Mouse (Mus musculus): ENCODE measurements at regions not wholly inside any gene's neighbourhood (a gene's known extent, or its start where the extent isn't known, plus 50 kb on each side); places are given as distances from the start of the nearest gene placed in this dataset.
A peak's percentile ranks its signal among the peaks of the same experiment; 100 is the strongest.

DNA sequence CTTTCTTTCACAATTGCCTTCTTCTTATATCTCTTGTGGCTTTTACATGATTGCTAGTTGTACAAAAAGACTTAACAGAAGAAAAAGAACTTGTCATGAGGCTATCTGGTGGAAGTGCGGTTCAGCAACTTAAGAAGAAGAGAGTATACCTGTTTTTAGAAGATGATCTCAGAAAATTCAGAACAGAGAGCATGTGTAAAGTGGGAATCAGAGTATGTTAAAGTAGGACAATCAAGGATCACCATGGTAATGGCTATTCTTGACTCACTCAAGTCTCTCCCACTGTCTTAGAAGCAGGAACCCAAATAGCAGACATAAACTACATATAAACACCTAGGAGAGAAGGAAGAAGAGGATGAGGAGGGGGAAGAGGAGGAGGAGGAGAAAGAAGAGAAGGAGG is 857.9 kb upstream of the Nr2f1 start:
- no peak for DNase-seq (ENCODE audit: low spot score in 2 of 2)

DNA sequence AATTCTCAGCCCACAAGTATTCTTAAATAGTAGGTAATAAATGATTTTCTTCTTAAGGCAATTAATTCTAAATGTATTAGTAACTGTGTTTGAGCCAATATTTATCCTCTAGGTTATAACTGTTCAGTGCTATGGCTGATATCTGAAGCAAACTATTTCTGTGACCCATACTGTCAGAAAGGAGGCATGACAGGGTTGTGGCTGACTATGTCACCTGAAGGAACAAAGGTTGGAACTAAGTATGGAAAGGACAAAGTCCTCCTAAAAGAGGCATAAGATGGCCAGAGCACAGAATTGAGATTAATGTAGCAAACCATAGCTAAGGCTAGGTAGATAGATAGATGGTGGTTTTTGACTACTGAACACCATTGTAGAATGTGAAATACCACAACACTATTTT is 854.9 kb upstream of the Nr2f1 start:
- DNase-seq (ENCODE audit: low spot score in 2 of 2) = no peak

DNA sequence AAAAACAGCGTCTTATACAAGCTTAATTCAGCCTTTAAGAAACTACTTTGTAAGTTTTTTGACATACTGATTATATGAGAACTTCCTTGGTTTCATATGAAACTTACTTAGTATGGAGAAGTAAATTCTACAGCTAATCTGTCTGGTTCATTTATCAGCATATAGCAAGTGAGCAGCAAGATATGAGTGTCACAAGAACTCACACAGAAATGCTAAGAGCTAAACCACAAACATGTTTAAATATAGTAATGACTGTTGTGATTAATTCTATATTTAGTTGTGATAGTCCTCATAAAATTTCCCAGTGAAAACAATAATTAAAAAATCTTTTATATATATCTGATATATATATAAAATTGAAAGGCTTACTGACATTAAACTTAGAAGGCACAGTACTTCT is 853.9 kb upstream of the Nr2f1 start:
- DNase-seq (ENCODE audit: low spot score in 2 of 2) = no peak

DNA sequence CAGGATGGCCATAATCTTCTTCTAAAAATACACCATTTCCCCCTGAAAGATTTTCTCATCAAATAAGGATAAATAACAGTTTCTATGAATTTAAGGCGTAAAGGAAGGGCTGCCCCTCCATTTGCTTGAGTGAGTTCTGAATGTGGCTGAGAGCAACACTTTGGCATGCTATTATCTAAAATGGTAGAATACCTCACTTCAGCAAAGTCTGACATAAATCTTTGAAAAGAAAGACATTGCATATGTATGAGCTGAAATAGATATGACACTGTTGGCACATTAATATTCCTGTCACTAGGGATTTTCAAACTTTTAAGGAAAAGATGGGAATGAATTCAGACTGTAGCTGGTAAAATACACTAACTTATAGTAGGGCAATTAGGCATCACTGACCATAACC is 847.7 kb upstream of the Nr2f1 start:
- no peak for DNase-seq (ENCODE audit: low spot score in 2 of 2)

DNA sequence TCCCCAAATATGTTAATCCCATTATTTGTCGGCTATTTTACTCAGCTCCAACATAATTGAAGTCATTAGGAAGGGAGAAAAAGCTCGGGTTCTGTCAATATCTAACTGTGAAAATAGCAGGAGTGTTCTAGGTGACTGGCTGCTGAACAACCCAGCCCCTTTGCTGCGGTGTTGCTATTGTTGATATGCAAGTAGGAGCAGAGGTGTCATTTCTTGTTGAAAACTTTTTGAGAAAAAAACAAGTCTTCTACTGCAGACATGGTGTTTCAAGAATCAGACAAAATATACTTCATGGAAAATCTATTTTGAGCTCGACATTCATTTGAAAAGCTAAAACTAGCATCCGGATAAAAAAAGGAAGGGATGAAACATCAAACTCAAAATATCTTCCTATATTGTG is 845.1 kb upstream of the Nr2f1 start:
- DNase-seq (ENCODE audit: low spot score in 2 of 2) = no peak

DNA sequence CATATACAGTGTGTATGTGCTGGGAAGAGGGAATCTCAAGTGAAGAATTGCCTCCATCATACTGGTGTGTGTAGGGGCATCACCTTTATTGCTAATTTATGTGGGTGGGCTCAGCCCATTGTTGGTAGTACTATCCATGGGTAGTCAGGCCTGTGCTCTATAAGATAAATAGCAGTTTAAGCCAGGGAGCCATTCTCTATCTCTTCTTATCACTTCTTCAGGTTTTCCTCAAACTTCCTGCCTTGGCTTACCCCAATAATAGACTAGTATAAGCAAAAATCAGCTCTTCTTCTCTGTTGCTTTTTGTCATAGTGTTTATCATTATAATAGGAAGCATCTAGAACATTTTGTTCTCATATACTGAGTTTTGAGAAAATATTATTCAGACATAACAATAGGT is 838.3 kb upstream of the Nr2f1 start:
- DNase-seq (ENCODE audit: low spot score in 2 of 2) = no peak

DNA sequence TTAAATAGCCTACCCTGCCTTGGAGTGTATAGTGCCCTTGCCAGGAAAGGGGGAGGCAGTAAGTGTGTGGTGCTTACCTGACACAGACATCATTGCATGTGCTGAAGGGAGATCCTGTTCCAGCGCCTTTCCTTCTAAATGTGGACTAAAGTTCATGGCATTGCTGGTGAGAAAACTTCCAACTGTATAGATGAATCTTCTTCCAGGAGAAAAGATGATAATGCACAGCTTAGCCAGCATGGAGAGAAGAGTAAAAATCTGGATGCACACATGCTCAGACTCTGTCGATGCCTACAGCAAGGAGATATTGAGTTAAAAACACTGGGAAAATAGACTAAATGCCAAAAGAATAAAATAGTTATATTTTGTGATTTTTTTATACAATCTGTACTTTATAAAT is 835.7 kb upstream of the Nr2f1 start:
- DNase-seq (ENCODE audit: low spot score in 2 of 2) = no peak

DNA sequence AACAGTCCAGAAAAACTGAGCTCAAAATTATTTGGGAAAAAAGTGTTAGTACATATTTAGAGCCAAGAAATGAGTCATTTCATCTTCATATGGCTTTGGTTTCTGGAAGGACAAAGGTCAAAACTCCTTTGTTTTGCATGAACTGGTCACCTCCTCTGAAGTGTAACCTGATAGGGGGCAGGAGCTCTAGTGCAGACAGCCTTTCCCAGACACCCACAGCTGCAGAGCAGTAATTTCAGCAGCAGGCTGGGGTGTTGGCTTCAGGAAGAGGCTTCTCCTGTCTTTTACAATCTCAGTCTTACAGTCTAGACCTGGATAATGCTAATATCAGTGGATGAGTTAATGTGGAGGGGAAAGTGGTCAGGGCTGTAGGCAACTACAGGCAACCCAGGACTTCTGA is 830.4 kb upstream of the Nr2f1 start:
- no peak for DNase-seq (ENCODE audit: low spot score in 2 of 2)

DNA sequence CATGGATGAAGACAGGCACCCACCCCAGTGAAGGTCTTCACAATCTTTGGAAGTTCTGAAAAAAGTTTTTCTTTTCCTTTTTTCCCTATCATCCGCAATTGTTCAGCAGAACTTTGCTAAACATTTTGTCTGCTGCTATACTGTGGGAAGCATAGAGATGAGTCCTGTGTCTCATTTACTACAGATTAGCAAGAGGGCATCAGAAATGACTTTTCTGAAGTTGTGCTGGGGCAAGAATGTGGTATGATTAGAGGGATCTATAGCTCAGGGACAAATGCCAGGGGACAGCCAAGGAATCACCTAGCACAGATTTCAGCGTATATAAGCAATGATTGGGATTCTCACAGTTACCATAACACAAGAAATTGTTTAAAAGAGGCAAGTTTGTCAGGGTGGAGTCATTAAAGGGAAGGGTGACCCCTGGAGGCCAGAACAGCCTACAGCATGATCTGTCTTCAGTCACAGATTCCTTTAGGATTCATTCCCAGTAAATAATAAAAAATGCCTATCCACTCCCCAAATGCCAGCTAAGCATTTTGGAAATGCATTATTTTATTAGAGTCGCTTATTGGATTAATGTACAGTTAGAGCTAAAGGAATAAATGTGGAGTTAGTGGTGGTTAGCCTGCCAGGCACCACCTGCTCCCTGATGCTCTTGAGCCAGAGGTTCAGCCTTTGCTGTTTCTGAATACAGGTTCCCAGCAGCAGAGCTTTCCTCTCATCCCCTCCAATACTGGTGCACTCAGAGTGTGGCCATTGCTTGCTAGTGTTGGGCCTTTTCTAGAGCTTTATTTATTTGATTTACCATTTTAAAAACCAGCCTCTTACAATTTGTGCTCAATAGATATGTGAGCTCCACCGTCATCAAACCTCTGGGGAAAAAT is 828.6 kb upstream of the Nr2f1 start:
- peak in 1 of 2 experiments; percentile 19 for DNase-seq (ENCODE audit: low spot score in 2 of 2)

DNA sequence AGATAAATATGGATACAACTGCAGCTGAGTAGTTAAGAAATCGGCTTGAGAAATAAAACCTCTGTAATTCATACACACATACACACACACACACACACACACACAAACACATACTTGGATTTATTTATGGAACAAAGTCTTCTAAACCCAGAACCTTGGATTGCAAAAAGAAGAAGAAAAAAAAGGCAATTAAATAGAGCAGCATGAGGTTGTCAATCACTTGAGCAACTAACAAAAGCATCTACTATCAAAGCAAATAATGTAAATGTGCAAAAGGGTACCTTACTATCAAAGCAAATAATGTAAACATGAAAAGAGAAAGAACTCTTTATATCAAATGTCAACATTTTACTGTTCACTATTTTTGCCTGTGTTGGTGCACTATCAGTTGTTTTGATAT is 826.1 kb upstream of the Nr2f1 start:
- no peak for DNase-seq (ENCODE audit: low spot score in 2 of 2)

DNA sequence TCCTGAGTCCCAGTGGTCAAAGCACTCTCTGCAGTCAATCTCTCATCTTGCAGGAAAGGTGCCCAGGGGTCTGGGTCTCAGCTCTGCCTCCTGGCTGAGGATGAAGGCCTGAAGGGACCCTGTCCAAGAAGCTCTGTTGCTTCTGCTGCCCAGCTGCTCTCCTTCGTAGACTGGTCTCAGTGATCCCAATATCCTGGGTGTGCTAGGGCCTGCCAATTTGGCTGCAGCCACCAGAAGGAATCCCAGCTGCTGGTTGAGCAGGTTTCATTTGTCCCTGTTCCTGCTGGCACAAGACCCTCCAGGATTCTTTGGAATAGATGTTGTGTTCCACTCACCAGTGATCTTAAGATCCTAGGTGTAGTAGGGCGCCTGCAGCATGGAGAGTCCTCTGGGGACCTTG is 818.5 kb upstream of the Nr2f1 start:
- DNase-seq (ENCODE audit: low spot score in 2 of 2) = no peak

DNA sequence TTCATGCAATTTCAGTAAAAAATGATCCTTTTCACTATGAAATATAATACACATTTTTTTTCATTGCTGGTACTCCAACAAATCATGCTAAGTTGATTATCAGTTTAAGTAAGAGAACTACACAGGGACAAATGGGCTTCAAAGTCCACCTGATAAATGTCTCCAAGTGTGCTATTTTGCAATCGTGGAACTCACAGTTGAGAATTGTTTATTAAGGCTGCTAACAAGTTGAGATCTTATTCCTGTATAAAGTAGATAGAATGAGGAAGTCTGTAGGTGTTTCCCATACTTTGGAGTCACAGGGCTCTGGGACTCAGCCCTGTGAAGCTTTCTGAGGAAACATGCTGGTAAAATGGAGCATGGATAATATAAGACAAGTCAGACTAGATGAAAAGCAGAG is 803.8 kb upstream of the Nr2f1 start:
- no peak for DNase-seq (ENCODE audit: low spot score in 2 of 2)

DNA sequence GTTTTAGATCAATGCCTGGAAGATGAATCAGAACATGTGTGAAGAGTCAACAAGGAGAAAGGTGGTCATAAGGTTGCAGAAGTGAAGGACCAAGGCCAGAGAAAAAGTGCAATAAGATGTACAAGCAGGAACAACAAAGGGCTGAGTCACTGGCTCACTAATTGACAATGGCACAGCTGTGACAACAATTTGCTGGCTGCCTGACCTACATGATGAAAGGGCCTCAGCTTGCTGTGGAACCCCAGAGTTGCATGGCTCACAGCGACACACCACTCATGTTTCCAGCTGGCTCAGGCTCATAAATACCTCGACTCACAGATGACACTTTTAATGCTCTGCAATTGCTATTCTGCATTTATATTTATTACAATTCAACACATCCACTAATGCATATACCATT is 799.3 kb upstream of the Nr2f1 start:
- no peak for DNase-seq (ENCODE audit: low spot score in 2 of 2)

DNA sequence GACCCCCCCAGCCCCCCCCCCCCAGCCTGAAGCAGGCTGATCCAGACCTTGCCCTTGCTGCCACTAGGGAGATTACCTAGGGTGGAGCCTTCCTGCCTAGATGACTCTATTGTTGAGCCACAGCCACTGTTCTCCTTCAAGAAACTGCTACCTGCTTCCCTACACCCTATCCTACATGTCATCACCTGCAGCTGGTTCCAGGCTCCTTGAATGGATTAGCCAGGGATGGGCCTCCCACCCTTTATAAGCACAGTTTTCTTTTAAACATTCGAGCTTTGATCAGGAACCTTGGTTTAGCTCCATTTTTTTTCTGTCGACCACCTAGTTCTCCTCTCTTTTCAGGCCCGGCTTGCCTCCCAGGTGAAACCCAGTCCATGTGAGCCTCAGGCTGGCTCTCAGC is 792.8 kb upstream of the Nr2f1 start:
- no peak for DNase-seq (ENCODE audit: low spot score in 2 of 2)

DNA sequence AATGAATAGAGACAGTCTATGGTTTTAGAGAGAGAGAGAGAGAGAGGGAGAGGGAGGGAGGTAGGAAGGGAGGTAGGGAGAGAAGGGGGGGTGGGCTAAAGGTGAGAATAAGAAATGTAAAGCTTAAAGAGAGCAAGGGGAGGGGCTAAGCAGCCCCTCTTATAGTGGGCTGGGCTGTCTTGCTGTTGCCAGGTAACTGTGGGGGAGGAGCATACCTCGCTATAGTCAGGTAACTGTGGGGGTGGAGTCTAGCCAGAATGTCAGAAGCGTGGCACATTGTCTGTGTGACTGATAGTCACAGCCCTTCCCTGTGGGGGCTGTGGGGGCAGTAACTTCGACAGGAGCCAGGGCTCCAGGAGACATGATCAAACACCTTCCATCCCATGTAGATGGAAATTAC is 786.4 kb upstream of the Nr2f1 start:
- DNase-seq (ENCODE audit: low spot score in 2 of 2) = no peak

DNA sequence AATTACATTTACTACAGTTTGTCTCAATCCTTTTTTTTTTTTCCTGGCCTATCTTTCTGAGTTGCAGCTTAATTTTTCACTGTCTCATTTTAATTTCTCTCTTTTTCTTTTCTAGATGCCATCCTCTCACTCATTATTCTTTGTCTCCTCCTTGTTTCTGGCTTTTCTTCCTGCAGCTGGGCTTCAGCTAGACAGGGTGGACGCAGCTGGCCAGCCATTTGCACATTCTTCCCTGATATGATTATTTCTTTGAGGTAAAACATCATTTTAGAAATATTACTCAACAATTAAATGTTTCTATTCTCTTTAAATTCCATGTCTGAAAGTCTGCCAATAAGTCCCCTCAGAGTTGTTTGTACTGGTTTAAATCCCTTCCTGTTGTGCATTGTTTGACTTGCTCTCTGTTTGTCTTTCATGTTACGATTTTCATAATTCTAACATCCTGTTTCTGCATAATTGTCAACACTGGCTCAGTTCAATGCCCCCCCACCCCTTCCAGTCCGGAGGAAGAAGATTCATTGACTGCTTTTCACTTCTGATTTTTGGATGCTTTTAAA is 777.7 kb upstream of the Nr2f1 start:
- DNase-seq (ENCODE audit: low spot score in 2 of 2) = no peak

DNA sequence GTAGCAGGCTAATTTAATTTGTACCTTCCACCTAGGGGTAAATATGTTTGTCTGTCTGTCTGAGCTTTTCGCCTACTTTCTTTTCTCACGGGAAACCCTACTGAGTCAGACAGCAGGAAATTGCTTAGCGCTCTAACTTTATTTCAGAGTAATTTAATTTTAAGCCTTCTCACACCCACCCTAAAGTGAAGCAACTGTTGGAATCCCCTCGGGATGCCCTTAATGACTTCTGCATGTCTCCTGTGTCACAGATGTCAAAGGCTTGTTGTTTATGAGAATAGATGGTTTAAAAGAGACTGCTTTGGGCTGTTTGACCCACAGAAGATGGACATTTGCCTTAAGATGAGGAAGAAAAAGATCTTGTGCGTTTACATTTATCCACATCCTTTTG is 738.8 kb upstream of the Nr2f1 start:
- DNase-seq (ENCODE audit: low spot score in 2 of 2) = no peak

DNA sequence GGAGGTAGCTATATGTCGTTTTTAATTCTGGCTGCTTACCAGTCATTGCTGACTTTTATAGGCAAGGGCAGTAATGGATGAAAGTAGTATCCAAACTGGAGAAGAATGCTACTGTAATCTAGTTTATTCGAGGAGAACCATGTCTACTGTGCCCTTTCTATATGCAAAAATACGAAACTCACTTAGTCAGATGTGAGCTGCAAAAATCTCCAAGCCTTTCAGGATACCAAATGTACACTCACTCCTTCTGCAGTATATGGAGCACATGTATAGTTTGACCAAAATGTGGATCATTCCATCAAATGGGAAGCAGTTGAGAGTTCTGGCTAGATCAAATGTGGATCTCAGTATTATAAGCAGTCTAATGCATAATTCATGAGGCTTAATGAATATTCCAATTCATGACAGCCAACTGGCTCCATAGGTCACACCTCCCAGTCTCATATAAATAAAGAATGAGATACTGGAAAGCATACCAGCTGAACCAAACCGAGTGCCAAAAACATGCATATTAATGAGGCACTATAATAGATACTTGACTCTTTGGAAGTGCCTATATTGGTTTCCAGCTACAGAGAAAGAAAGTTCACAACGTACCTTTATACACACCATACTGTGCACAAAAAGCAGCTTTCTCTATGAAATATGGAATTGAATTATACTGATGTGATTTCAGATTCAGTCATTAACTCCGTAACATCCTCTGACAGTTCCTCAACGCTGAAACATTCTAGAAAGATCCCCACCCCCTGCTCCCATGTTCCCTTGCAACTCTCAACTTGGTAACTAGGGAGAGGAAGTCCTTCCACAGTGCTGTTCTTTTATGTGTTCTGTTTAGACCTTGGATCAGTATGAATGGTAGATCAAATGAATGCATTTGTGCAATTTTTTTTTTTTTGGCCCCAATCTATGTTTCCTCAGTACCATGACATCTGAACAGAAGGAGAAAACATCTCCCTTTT is 738.1 kb upstream of the Nr2f1 start:
- DNase-seq (ENCODE audit: low spot score in 2 of 2) = no peak

DNA sequence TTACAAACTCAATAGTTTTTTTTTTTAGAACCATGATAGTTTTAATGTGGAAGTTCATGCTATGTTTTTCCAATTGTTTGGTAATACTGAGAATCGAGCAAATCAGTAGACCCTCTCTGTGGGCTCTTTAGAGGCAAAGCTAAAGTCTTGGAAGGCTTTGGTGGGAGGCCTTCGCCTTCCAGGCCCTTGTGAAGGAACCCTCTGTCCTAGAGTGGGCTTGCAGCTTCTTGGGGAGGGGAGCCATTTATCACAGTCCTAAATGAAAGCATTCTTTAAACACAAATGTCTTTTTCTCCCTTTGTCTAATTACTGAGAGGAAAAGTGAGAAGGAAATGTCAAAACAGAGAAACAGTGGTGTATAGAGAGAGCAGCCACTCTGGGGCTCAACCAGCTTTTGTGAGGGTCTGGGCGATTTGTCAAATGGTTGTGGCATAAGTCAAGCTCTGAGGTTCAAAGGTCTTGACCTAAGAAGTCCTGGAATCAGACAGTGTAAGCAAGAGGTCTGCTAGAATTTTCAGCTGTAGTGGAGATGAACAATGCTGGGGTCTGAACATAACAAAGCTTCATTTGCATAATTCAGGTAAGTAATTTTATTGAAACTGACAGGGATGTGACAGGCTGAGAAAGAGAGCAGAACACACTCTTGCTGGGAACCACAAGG is 736.6 kb upstream of the Nr2f1 start:
- no peak for DNase-seq (ENCODE audit: low spot score in 2 of 2)

DNA sequence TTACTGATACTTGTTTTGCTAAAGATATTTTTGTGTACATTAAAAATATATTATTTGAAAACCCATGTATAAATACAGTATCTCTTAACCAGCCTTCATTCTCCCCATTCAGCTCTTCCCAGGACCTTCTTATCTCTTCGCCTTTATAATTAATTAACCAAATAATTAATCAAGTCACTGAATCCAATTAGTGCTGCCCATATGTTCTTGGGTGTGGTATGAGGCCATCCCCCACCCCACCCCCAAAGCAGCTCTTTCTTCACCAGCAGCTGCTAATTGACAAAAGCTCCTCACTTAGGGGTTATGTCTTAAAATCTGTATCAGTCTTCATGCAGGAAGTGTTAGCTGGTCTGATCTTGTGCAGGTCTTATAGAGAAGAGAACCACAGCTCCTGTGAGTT is 728.8 kb upstream of the Nr2f1 start:
- no peak for DNase-seq (ENCODE audit: low spot score in 2 of 2)

DNA sequence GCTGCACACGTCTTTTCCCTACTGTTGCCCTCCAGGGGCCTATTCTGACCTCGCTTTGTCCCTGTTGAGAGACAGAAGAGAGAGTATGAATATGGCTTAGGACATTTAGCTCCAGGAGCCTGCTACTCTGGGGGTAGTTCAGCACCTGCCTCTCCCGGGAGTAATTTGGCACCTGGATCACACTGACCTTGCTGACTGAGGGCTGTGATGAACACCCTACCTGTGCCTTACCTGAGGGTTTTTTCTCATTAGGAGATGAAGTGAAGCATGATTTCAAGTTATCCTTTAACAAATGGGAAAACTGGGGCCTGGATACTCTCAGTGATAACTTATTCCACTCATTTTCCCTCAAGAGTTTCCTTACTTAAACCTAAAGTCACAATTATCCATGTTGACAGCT is 721.2 kb upstream of the Nr2f1 start:
- no peak for DNase-seq (ENCODE audit: low spot score in 2 of 2)

DNA sequence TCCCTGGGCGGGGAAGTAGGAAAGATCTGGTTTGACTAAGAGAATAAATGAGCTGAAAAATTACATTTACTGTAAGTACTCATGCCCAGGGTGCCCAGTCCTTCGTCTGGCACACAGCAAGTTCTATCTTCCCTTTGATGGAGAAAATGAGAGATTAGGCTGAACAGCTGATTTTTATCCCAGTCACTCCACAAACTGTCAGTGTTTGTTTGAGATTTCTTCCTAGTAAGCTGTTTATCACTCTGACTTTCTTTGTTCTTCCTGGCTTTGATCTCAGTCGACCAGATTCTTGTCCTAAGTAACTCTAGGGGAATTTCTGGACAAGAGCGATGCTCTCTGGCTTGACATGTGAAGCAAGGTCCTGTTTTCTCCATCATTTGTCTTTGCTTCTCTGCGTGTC is 710.3 kb upstream of the Nr2f1 start:
- DNase-seq (ENCODE audit: low spot score in 2 of 2) = no peak
